Mouse (Mus musculus) B cell, adult 2 months (primary cell): ENCODE measurements around the gene Ube2t.

ENCODE experiments used
- DNase-seq, 2 experiments: peaks; one replicate each; pipeline ENCODE4 v3.0.0; 2022

Gene Ube2t

GRCm38 (mm10) chr1:134995954-134996353, 33.6 kb downstream of the Ube2t start:
- DNase-seq: no peak

- no peak for DNase-seq
These were observed 34.1 kb downstream of the Ube2t start for GRCm38 (mm10) chr1:134996471-134996870.

- DNase-seq: no peak
These were observed 35.2 kb downstream of the Ube2t start for GRCm38 (mm10) chr1:134997568-134997967.

GRCm38 (mm10) chr1:134998231-134998630, 35.9 kb downstream of the Ube2t start:
- DNase-seq: no peak

- peak in 1 of 2 experiments; percentile 24 for DNase-seq
These were observed 38.2 kb downstream of the Ube2t start for GRCm38 (mm10) chr1:135000527-135000926.

- DNase-seq: no peak
These were observed 41.0 kb downstream of the Ube2t start for GRCm38 (mm10) chr1:135003346-135003745.

GRCm38 (mm10) chr1:135005696-135006095, 43.3 kb downstream of the Ube2t start:
- DNase-seq: no peak

GRCm38 (mm10) chr1:135009833-135010232, 47.5 kb downstream of the Ube2t start:
- no peak for DNase-seq

GRCm38 (mm10) chr1:135011912-135012311, 49.5 kb downstream of the Ube2t start:
- DNase-seq: no peak

GRCm38 (mm10) chr1:135012472-135012871, 50.1 kb downstream of the Ube2t start:
- no peak for DNase-seq

- DNase-seq: no peak
These were observed 52.6 kb downstream of the Ube2t start for GRCm38 (mm10) chr1:135014921-135015445.

GRCm38 (mm10) chr1:135016907-135017655, 54.7 kb downstream of the Ube2t start:
- DNase-seq: no peak

GRCm38 (mm10) chr1:135017656-135018015, 55.3 kb downstream of the Ube2t start:
- no peak for DNase-seq

- peak; percentile 8 for DNase-seq
These were observed 56.9 kb downstream of the Ube2t start for GRCm38 (mm10) chr1:135019087-135019774.

- DNase-seq: no peak
These were observed 57.4 kb downstream of the Ube2t start for GRCm38 (mm10) chr1:135019775-135020167.

- no peak for DNase-seq
These were observed 58.0 kb downstream of the Ube2t start for GRCm38 (mm10) chr1:135020281-135020940.

- DNase-seq: no peak
These were observed 58.6 kb downstream of the Ube2t start for GRCm38 (mm10) chr1:135020970-135021369.

GRCm38 (mm10) chr1:135021936-135022335, 59.6 kb downstream of the Ube2t start:
- DNase-seq: no peak

- no peak for DNase-seq
These were observed 61.2 kb downstream of the Ube2t start for GRCm38 (mm10) chr1:135023583-135023982.
